Mouse (Mus musculus): ENCODE data around the gene Pilrb2. TPM values are rescaled to one million over a fixed set of nuclear protein-coding genes. Genes with fewer than 3 reads are reported as not detected.

The Pilrb2 gene
- polyA plus RNA-seq, 1 experiment from 2014 or later = not detected

GRCm38 (mm10) chr5:137831506-137831905, 40.1 kb downstream of the Pilrb2 start:
- no peak for TF ChIP-seq CTCF (IDR thresholded peaks at IDR 0.05)

GRCm38 (mm10) chr5:137831106-137831505, 40.5 kb downstream of the Pilrb2 start:
- ATAC-seq = no peak
- H3K27me3 ChIP-seq = no peaks in the 10 kb centered on the region
- no peak for DNase-seq (ENCODE audit: low read depth, low spot score)
- no peak for TF ChIP-seq CTCF (IDR thresholded peaks at IDR 0.05)
- in situ Hi-C loops (cut with MboI; ENCODE audit: low pct_unique_long_range_greater_than_20kb) = no loop called here
- POLR2A ChIA-PET = no interaction called here
- CTCF ChIA-PET = interaction anchor here (1.2 kb wide), 1 partner anchor 14 kb away, joined by 4 read pairs; no protein-coding TSS in a partner anchor

More at GRCm38 (mm10) chr5:137831506-137831905, 40.1 kb downstream of the Pilrb2 start:
- ChIA-PET POLR2A (no interaction called here), CTCF (no interaction called here)
- H3K27me3 ChIP-seq = no peaks in the 10 kb centered on the region
- no peak for DNase-seq (ENCODE audit: low read depth, low spot score)
- in situ Hi-C loops (cut with MboI; ENCODE audit: low pct_unique_long_range_greater_than_20kb) = no loop called here
- no peak for ATAC-seq

DNA sequence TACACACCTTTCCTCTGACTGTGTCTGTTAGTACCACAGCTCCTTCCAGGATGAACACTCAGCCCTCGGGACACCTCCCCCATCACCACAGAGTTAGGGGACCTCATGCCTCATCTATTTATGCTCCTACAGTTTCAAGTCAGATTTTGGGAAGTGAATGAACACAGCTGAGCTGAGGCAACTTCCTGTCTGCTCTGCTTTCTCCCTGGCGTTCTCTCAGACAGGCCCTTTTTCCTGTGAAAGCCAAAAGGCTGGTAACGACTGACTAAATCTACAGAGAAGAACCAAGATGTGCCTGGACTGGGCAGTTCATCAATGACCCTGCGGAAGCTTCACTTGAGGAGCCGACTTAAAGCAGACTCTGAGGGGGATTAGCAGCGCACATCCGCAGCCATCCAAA, 41.4 kb downstream of the Pilrb2 start:
- CTCF ChIA-PET = interaction anchor here (1.2 kb wide), 1 partner anchor 13 kb away, joined by 4 read pairs; no protein-coding TSS in a partner anchor
- TF ChIP-seq CTCF (IDR thresholded peaks at IDR 0.05) = no peak
- in situ Hi-C loops (cut with MboI; ENCODE audit: low pct_unique_long_range_greater_than_20kb) = no loop called here
- no peak for DNase-seq (ENCODE audit: low read depth, low spot score)
- no peaks in the 10 kb centered on the region for H3K27me3 ChIP-seq
- POLR2A ChIA-PET = no interaction called here
- ATAC-seq = no peak

DNA sequence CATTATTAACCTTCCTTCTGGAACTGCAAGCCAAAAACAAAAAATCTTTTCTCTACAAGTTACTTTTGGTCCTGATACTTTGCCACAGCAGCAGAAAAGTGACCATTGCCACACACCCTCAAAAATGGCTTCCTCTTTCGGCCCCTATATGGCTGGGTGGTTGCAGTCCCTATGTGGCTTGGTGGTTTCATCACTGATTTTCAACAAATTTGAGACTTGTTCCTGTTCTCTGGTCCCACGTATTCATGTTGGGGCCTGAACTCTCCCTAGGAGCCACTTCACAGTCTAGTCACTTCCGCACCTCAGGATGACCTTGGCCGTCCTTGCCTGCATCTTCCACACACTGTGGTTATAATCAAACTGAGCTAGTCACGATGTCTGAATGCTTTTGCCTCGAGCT, 42.9 kb downstream of the Pilrb2 start:
- H3K27me3 ChIP-seq = no peaks in the 10 kb centered on the region
- DNase-seq (ENCODE audit: low read depth, low spot score) (no peak), ATAC-seq (no peak)
- no peak for TF ChIP-seq CTCF (IDR thresholded peaks at IDR 0.05)
- ChIA-PET CTCF (no interaction called here), POLR2A (no interaction called here)
- in situ Hi-C loops (cut with MboI; ENCODE audit: low pct_unique_long_range_greater_than_20kb) = no loop called here

DNA sequence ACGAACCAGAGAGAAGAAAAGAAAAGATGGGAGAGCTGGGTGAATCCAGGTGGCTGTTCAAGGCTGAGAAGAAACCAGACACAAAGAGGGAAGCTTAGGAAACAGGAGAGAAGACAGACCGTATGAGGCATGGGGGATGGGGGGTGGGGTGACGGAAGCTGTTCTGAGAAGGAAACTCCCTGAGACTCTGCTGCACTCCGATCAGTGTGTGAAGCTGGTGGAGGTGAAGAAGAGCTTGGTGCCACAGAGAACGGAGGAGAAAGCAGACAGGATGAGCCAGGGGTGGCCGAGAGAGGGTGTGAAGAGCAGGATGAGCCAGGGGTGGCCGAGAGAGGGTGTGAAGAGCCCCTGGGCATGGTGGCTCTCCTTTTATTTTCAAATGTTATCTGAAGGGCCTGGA, 45.2 kb downstream of the Pilrb2 start:
- H3K27me3 ChIP-seq = no peaks in the 10 kb centered on the region
- in situ Hi-C loops (cut with MboI; ENCODE audit: low pct_unique_long_range_greater_than_20kb) = no loop called here
- ChIA-PET CTCF (no interaction called here), POLR2A (no interaction called here)
- no peak for ATAC-seq
- TF ChIP-seq CTCF (IDR thresholded peaks at IDR 0.05) = no peak
- no peak for DNase-seq (ENCODE audit: low read depth, low spot score)

DNA sequence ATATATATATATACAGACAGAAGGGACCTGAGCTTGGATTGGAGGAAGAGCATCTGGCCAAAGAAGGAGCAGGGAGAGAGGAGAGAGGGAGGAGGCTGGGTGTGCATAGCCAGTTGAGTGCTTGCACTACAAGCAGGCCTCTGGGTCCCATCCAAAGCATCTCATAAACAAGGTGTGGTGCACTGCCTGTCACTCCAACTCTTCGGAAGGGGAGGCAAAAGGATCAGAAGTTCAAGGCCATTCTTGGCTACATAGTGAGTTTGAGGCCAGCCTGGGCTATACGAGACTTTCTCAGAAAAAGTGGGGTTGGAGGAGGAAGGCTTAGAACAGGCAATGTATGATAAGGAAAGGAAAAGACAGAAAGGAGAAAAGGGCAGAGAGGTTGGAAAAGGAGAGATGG, 45.6 kb downstream of the Pilrb2 start:
- ChIA-PET CTCF (interaction anchor here (0.7 kb wide), 1 partner anchor 21 kb away, joined by 3 read pairs; no protein-coding TSS in a partner anchor), POLR2A (no interaction called here)
- DNase-seq (ENCODE audit: low read depth, low spot score) (no peak), ATAC-seq (no peak)
- no peak for TF ChIP-seq CTCF (IDR thresholded peaks at IDR 0.05)
- in situ Hi-C loops (cut with MboI; ENCODE audit: low pct_unique_long_range_greater_than_20kb) = no loop called here
- no peaks in the 10 kb centered on the region for H3K27me3 ChIP-seq

- POLR2A ChIA-PET = no interaction called here
- CTCF ChIA-PET = interaction anchor here (0.7 kb wide), 1 partner anchor 20 kb away, joined by 3 read pairs; no protein-coding TSS in a partner anchor
- no peaks in the 10 kb centered on the region for H3K27me3 ChIP-seq
- no peak for TF ChIP-seq CTCF (IDR thresholded peaks at IDR 0.05)
- in situ Hi-C loops (cut with MboI; ENCODE audit: low pct_unique_long_range_greater_than_20kb) = no loop called here
- ATAC-seq (no peak), DNase-seq (ENCODE audit: low read depth, low spot score) (no peak)
Observed at GRCm38 (mm10) chr5:137825030-137825429, 46.6 kb downstream of the Pilrb2 start.

- in situ Hi-C loops (cut with MboI; ENCODE audit: low pct_unique_long_range_greater_than_20kb) = no loop called here
- CTCF ChIA-PET = no interaction called here
- H3K27me3 ChIP-seq = no peaks in the 10 kb centered on the region
Observed at GRCm38 (mm10) chr5:137823455-137824045, 48.1 kb downstream of the Pilrb2 start.

GRCm38 (mm10) chr5:137822602-137823001, 49.0 kb downstream of the Pilrb2 start:
- no peak for TF ChIP-seq CTCF (IDR thresholded peaks at IDR 0.05)
- DNase-seq (ENCODE audit: low read depth, low spot score) = no peak
- ATAC-seq = no peak
- ChIA-PET CTCF (no interaction called here), POLR2A (interaction anchor here (0.6 kb wide), 1 partner anchor 257 kb away, joined by 3 read pairs; no protein-coding TSS in a partner anchor)
- in situ Hi-C loops (cut with MboI; ENCODE audit: low pct_unique_long_range_greater_than_20kb) = no loop called here
- H3K27me3 ChIP-seq = no peaks in the 10 kb centered on the region

More at GRCm38 (mm10) chr5:137823455-137824045, 48.1 kb downstream of the Pilrb2 start:
- DNase-seq (ENCODE audit: low read depth, low spot score) = no peak
- POLR2A ChIA-PET = no interaction called here
- TF ChIP-seq CTCF (IDR thresholded peaks at IDR 0.05) = no peak
- ATAC-seq = no peak

DNA sequence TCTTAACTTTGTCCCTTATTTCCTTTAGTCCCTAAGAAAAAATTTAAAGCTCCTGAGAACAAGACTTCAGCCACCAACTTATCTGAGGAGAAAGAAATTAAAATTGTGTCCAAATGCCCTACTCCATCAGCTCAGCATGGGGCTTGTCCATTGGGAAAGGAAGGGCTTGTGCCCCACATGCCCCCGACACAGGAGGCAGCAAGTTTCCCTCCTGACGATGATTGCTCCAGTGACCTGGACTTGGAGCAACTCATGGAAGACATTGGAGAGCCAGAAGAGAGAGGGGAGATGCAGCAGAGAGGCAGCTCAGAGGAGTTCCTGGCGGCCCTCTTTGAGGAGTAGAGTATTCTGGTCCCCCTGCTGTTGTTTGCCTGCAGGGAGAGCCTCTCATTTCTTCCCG, 49.5 kb downstream of the Pilrb2 start:
- in situ Hi-C loops (cut with MboI; ENCODE audit: low pct_unique_long_range_greater_than_20kb) = no loop called here
- CTCF ChIA-PET = no interaction called here

DNA sequence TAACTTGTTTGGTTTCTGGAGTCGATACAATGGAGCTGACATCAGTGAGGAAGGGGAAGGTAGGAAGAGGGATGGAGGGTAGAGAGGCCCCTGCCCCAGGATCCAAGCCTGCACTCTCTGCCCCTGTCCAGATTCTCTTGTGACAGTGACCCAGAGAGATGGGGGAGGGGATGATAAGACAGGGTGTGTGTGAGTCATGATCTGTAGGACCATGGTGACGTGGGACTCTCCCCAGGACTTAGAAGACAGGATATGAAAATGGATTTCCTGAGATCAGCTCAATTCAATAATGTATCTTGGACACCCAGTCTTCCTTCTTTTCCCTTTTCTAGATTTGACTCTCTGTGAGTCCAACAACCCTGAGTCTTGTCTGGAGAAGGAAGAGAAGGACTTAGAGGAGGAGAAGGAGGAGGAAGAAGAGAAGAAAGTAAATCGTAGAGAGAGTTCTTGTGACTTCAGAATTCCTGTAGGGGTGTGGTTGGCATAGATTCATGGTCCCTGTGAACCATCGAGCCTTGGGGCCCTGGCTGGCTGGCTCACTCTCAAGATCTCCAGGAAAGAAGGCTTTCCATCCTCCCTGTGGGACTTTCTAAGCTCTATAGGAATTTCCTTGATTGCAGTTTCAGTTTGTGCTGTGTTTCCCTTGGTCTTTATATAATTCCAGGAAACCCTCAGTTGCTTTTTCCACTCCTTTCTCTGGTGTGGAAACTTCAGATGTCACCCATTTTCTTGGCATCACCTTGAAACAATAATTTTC, 54.0 kb downstream of the Pilrb2 start:
- in situ Hi-C loops (cut with MboI; ENCODE audit: low pct_unique_long_range_greater_than_20kb) = no loop called here
- ATAC-seq = no peak
- ChIA-PET CTCF (interaction anchor here (1.4 to 2.0 kb wide), 4 partner anchors 13 to 60 kb away, joined by 4 to 7 read pairs (median 6); no protein-coding TSS in a partner anchor), POLR2A (no interaction called here)
- DNase-seq (ENCODE audit: low read depth, low spot score) = no peak
- TF ChIP-seq CTCF (IDR thresholded peaks at IDR 0.05) = no peak
- no peaks in the 10 kb centered on the region for H3K27me3 ChIP-seq

More for the DNA sequence above, 49.5 kb downstream of the Pilrb2 start:
- DNase-seq (ENCODE audit: low read depth, low spot score) (no peak), ATAC-seq (no peak)
- TF ChIP-seq CTCF (IDR thresholded peaks at IDR 0.05) = no peak
- POLR2A ChIA-PET = no interaction called here
- no peaks in the 10 kb centered on the region for H3K27me3 ChIP-seq

Other genes starting within 250 kb of the Pilrb2 start
- 2.5 TPM for gene Fbxo24, start 242.8 kb downstream of the Pilrb2 start, polyA plus RNA-seq (2021)
- 31.0 TPM for gene Lrch4, start 242.7 kb downstream of the Pilrb2 start, polyA plus RNA-seq (2021)
- gene Gm20605, start 242.6 kb downstream of the Pilrb2 start, polyA plus RNA-seq (2021) = 17.5 TPM
- gene Sap25, start 230.5 kb downstream of the Pilrb2 start, polyA plus RNA-seq (2021) = 5.2 TPM
- gene Irs3, start 226.1 kb downstream of the Pilrb2 start, polyA plus RNA-seq (2021) = 0.09 TPM
- 33.1 TPM for gene Agfg2, start 187.1 kb downstream of the Pilrb2 start, polyA plus RNA-seq (2021)
- gene Nyap1, start 130.2 kb downstream of the Pilrb2 start, polyA plus RNA-seq (2021) = 13.4 TPM
- 154 TPM for gene Tsc22d4, start 126.1 kb downstream of the Pilrb2 start, polyA plus RNA-seq (2021)
- 36.7 TPM for gene Ppp1r35, start 93.0 kb downstream of the Pilrb2 start, polyA plus RNA-seq (2021)
- gene Mepce, start 84.2 kb downstream of the Pilrb2 start, polyA plus RNA-seq (2021) = 64.6 TPM
- 22.2 TPM for gene Zcwpw1, start 84.0 kb downstream of the Pilrb2 start, polyA plus RNA-seq (2021)
- 0.05 TPM for gene Pilra, start 35.5 kb downstream of the Pilrb2 start, polyA plus RNA-seq (2021)
- not detected for gene Pilrb1, start 13.7 kb downstream of the Pilrb2 start, polyA plus RNA-seq (2021)
- 1.3 TPM for gene Cyp3a13, start 49.8 kb upstream of the Pilrb2 start, polyA plus RNA-seq (2021)
- gene Gjc3, start 91.3 kb upstream of the Pilrb2 start, polyA plus RNA-seq (2021) = not detected
- gene Azgp1, start 109.7 kb upstream of the Pilrb2 start, polyA plus RNA-seq (2021) = not detected
- not detected for gene Smok3a, start 149.4 kb upstream of the Pilrb2 start, polyA plus RNA-seq (2021)
- gene Smok3b, start 149.6 kb upstream of the Pilrb2 start, polyA plus RNA-seq (2021) = not detected
- not detected for gene Smok3c, start 181.4 kb upstream of the Pilrb2 start, polyA plus RNA-seq (2021)
- 32.9 TPM for gene Zkscan1, start 213.3 kb upstream of the Pilrb2 start, polyA plus RNA-seq (2021)
- gene Zscan21, start 245.1 kb upstream of the Pilrb2 start, polyA plus RNA-seq (2021) = 60.4 TPM

Measured in Patski (cell line).